Mouse (Mus musculus) neural tube, embryonic 15.5 days (tissue): ENCODE data around the gene Stard3. TPM values are rescaled to one million over a fixed set of nuclear protein-coding genes. Genes with fewer than 3 reads are reported as not detected.
A peak's percentile ranks its signal among the peaks of the same experiment; 100 is the strongest.

Source experiments
- ATAC-seq: fragments of 200-750 bp; cut with Nextera tagmentation; 2 replicates; pipeline ENCODE4 v1.8.0; 2017; ENCODE audit warnings: mild to moderate bottlenecking, moderate TSS enrichment, moderate library complexity; ENCODE audit not compliant: low FRiP score
- H3K27ac ChIP-seq: fragments of 300-500 bp; sonication (generic); replicated peaks from 2 replicates; pipeline ENCODE4 v1.5.1; 2015; ENCODE audit warnings: mild to moderate bottlenecking, inconsistent platforms
- H3K27me3 ChIP-seq: fragments of 300-500 bp; sonication (generic); replicated peaks from 2 replicates; pipeline ENCODE4 v1.6.1; 2015; ENCODE audit warnings: inconsistent platforms
- H3K36me3 ChIP-seq: fragments of 300-500 bp; sonication (generic); 2 replicates; pipeline ENCODE4 v1.6.1; 2015; ENCODE audit warnings: inconsistent platforms
- H3K4me1 ChIP-seq: fragments of 300-500 bp; sonication (generic); 2 replicates; pipeline ENCODE4 v1.6.1; 2015; ENCODE audit warnings: inconsistent platforms
- H3K4me2 ChIP-seq: fragments of 300-500 bp; sonication (generic); 2 replicates; pipeline ENCODE4 v1.6.1; 2015; ENCODE audit warnings: inconsistent platforms, mild to moderate bottlenecking, moderate library complexity
- H3K4me3 ChIP-seq: fragments of 300-500 bp; sonication (generic); replicated peaks from 2 replicates; pipeline ENCODE4 v1.5.1; 2015; ENCODE audit warnings: mild to moderate bottlenecking, inconsistent platforms
- H3K9ac ChIP-seq: fragments of 300-500 bp; sonication (generic); replicated peaks from 2 replicates; pipeline ENCODE4 v1.6.1; 2015; ENCODE audit warnings: mild to moderate bottlenecking, inconsistent platforms
- H3K9me3 ChIP-seq: fragments of 300-500 bp; sonication (generic); replicated peaks from 2 replicates; pipeline ENCODE4 v1.6.1; 2016; ENCODE audit warnings: inconsistent platforms
- WGBS: fragments of 180-500 bp; shearing (Covaris S2); methylation state at CpG from one replicate; pipeline ENCODE4 v1.1.7; 2015; ENCODE audit warnings: mixed read lengths; 5-methylcytosine and 5-hydroxymethylcytosine counted together
- polyA plus RNA-seq: library from polyadenylated mRNA; unstranded; fragments of >200 nt; fragmentation: Nextera tagmentation; extraction: Ambion mirVana; gene quantifications from 2 replicates; pipeline ENCODE4 v1.2.1, GENCODE M21; 2015

Gene Stard3
- polyA plus RNA-seq, 1 experiment from 2014 or later, result 31.6 TPM

DNA sequence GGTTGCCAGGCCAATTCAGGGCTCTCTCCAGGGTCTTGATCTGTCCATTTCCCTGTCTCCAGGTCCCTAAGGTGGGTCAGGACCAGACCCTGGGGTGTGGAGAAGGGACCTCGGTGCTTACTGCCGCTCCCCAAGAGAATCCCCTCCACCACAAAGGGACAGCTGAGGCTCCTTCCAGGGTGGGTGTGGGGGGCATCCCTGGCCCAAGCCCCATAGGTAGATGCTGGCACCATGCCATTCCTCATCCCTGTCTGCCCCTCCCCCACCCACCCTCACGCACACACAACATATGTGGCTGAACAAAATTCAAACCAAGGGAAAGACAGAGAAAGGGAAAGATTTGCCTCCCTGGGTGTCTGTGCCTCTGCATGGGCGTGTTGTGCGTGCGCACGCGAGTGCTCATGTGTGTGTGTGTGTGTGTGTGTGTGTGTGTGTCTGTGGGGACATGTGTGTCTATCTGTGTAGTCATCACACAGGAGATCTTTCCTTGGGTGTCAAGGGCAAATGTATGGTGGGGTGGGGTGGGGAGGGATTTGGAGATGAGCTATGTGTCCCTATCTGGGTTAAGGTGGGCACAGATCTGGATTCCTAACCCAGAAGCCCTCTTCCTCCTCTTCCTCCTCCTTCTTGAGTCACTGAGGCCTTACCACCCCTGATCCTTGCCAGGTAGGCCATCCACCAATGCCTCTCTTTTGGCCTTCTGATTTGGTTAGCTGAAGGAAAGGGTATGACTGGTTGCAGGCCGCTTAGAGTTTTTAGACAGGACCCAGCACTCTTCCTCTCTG lies 28.0 kb upstream of the Stard3 start:
- Histone ChIP-seq H3K36me3 (no peaks in the 10 kb centered on the region), H3K9ac (no peak overlapping the region), H3K4me3 (0 out of 2 replicates have a peak overlapping the region, but pooled peaks have one; percentile 43), H3K4me1 (peaks cover 45% of the 10 kb centered on the region), H3K27me3 (peaks cover 94% of the 10 kb centered on the region), H3K9me3 (no peaks in the 10 kb centered on the region), H3K27ac (peak overlapping the region; percentile 76), H3K4me2 (peak overlapping the region; percentile 47)
- WGBS, result 32% methylated on average over 9 of the region's 9 CpGs
- ATAC-seq, result peak; percentile 16; the same call in 1 of the 2 replicates

- Histone ChIP-seq H3K4me2 (no peak overlapping the region), H3K27me3 (peaks cover 94% of the 10 kb centered on the region), H3K9ac (no peak overlapping the region), H3K4me3 (no peak overlapping the region), H3K36me3 (no peaks in the 10 kb centered on the region), H3K27ac (no peak overlapping the region), H3K4me1 (peaks cover 48% of the 10 kb centered on the region), H3K9me3 (no peaks in the 10 kb centered on the region)
- WGBS, result 52% methylated on average over 2 of the region's 2 CpGs
- no peak for ATAC-seq
These were observed 27.4 kb upstream of the Stard3 start for GRCm38 (mm10) chr11:98330745-98331204.

DNA sequence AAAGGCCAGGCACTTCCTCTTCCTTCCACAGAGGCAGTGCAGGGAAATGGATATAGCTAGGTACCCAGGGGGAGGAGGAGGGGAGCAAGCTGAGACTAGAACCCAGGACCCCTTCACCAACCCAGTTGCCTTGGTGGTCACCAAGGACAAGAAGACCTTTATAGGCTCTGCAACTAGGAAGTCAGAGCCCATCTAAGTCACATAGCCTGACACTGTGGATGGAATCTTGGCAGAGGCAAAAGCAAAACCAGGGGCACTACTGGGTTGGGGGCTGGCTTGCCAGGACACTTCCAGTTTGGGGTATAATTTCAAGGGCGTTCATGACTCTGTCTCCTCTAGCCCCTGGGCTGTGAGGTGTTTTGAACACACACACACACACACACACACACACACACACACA lies 26.8 kb upstream of the Stard3 start:
- Histone ChIP-seq H3K4me2 (no peak overlapping the region), H3K9ac (no peak overlapping the region), H3K27me3 (peaks cover 96% of the 10 kb centered on the region), H3K4me3 (no peak overlapping the region), H3K27ac (no peak overlapping the region), H3K4me1 (peaks cover 48% of the 10 kb centered on the region), H3K9me3 (no peaks in the 10 kb centered on the region), H3K36me3 (no peaks in the 10 kb centered on the region)
- ATAC-seq, result no peak
- WGBS, result 80% methylated on average over 1 of the region's 1 CpGs

DNA sequence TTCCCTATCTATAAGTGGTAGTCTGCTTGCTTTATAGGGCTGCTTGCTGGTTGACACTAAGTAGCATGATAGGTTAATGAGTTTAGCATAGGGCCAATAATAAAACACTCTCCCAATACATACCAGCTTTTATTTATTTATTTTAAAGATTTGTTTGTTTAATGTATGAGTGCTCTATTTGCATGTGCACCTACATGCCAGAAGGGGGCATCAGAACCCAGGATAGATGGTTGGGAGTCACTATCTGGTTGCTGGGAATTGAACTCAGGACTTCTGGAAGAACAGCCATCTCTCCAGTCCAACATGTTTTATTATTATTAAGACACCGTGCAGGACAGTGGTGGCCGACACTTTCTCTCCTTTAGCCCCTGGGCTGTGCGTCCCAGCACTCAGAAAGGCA lies 26.0 kb upstream of the Stard3 start:
- Histone ChIP-seq H3K4me3 (no peak overlapping the region), H3K9ac (no peak overlapping the region), H3K4me1 (peaks cover 43% of the 10 kb centered on the region), H3K9me3 (no peaks in the 10 kb centered on the region), H3K4me2 (no peak overlapping the region), H3K27me3 (peaks cover 96% of the 10 kb centered on the region), H3K27ac (no peak overlapping the region), H3K36me3 (no peaks in the 10 kb centered on the region)
- ATAC-seq, result no peak
- WGBS, result 82% methylated on average over 3 of the region's 3 CpGs

DNA sequence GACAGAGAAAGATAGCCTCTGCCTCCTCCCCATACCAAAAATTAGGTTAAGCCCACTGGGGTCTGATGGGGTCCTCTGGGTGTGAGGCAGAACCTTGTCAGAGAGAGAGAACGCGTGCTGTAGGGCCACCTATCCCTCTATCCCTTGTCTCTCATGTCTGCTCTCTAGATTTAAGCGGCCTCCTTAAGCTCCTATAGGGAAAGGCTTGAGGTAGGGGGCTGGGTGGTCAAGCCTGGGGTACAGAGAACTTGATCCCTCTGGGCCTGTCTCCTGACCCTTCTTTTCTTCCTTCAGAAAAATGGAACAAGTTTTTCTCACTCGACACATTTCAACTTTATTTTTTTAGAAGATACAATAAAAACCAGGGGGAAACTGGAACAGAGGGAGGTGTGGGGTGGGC lies 25.3 kb upstream of the Stard3 start:
- Histone ChIP-seq H3K4me2 (no peak overlapping the region), H3K4me1 (peaks cover 36% of the 10 kb centered on the region), H3K9ac (no peak overlapping the region), H3K4me3 (no peak overlapping the region), H3K9me3 (no peaks in the 10 kb centered on the region), H3K36me3 (no peaks in the 10 kb centered on the region), H3K27ac (no peak overlapping the region; the same call in 1 of the 2 replicates), H3K27me3 (peaks cover 96% of the 10 kb centered on the region)
- ATAC-seq, result no peak
- WGBS, result 73% methylated on average over 4 of the region's 4 CpGs

DNA sequence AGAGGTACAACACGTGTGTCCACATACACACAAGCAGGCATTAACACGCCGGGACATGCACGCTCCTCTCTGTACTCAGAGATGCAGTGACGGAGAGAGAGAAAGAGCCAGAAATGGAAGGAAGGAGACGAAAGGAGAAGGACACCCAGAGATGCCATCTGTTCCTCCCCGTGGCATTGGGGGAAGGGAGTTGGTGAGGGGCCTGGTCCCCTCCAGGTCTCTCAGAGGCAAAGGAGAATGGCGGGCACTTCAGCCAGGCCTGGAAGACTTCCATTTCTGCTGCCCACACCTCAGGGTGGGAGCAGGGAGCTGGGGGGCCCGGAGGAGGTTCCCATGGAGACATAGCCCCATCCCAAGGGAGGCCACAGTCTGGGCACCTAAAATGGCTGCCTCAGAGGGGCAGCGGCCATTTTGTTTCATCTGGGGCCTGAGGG lies 24.9 kb upstream of the Stard3 start:
- Histone ChIP-seq H3K27ac (peak overlapping the region; percentile 37), H3K36me3 (no peaks in the 10 kb centered on the region), H3K4me2 (no peak overlapping the region), H3K9me3 (no peaks in the 10 kb centered on the region), H3K4me1 (peaks cover 35% of the 10 kb centered on the region), H3K9ac (no peak overlapping the region), H3K4me3 (no peak overlapping the region), H3K27me3 (peaks cover 94% of the 10 kb centered on the region)
- ATAC-seq, result no peak
- 68% methylated on average over 10 of the region's 10 CpGs for WGBS

GRCm38 (mm10) chr11:98333981-98334741 lies 24.0 kb upstream of the Stard3 start:
- H3K36me3 ChIP-seq, result no peaks in the 10 kb centered on the region

DNA sequence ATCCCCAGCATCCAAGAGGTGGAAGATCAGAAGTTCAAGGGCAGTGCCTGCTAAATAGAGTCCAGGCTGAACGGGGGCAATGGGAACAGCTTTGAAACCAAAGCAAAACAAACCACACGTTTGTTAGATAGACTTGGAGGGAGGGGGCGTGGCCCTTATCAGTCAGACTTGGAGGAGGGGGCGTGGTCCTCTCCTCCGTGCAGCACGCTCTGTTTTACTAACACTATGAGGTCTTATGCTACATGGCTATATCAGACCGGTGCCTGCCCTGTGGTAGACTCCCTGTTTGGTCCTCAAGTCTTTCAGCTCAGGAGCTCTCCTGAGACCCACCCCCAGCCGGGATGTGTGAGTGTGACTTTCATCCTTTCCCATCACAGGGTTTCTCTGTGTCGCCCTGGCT lies 22.9 kb upstream of the Stard3 start:
- no peak overlapping the region for H3K27ac ChIP-seq
- WGBS, result 6% methylated on average over 9 of the region's 9 CpGs
- H3K4me1 ChIP-seq, result peaks cover 44% of the 10 kb centered on the region
- no peak overlapping the region; the same call in 1 of the 2 replicates for H3K4me2 ChIP-seq
- H3K4me3 ChIP-seq, result no peak overlapping the region
- no peaks in the 10 kb centered on the region for H3K36me3 ChIP-seq
- no peaks in the 10 kb centered on the region for H3K9me3 ChIP-seq
- H3K9ac ChIP-seq, result no peak overlapping the region
- H3K27me3 ChIP-seq, result peaks cover 86% of the 10 kb centered on the region
- no peak for ATAC-seq

More at GRCm38 (mm10) chr11:98333981-98334741, 24.0 kb upstream of the Stard3 start:
- no peak; the same call in 1 of the 2 replicates for ATAC-seq
- H3K4me3 ChIP-seq, result peak overlapping the region; percentile 35
- H3K27ac ChIP-seq, result peak overlapping the region; percentile 54
- peaks cover 90% of the 10 kb centered on the region for H3K27me3 ChIP-seq
- under 1% methylated on average over 36 of the region's 41 CpGs for WGBS
- H3K9me3 ChIP-seq, result no peaks in the 10 kb centered on the region
- peak overlapping the region; percentile 30; the same call in 1 of the 2 replicates for H3K9ac ChIP-seq
- H3K4me1 ChIP-seq, result peaks cover 36% of the 10 kb centered on the region
- H3K4me2 ChIP-seq, result peak overlapping the region; percentile 65

DNA sequence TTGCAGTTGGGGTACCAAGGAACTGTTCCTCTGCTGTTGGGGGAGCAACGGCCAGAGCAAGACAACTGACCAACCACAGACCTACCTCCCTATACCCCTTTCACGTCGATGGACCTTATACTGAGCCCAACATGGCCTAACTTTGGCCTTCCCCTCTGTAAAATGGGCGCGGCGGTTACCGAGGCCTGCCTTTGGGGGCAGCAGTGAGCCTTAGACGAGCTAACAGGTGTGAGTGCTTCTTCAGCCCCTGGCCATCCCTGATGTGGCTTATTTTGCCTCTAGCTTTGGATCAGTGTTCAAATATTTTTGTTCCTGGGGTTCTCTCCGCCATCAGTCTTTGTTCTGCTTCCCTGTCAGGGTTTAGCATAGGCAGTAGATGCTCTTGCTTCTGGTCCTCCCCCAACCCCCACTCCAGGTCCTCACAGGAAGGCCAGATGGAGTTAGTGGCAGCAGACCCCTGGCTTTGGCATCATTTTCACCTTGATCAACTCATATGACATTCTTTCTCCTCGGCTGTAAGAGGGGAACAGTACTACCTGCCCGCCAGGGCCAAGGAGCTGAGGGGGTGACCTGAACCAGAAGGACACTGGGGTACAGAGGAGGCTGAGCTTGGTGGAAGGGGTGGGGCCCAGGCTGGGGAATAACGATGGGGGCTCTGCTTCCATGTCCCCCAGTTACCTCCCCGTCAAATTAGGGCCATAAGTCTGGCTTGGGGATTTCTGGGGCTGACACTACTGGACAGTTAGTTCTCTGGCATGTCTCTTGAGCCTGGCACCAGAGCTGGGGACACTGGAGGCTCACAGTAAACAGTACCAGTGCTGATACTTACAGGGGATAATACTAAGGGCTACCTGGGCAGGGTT lies 21.7 kb upstream of the Stard3 start:
- H3K4me1 ChIP-seq, result peaks cover 48% of the 10 kb centered on the region
- H3K27me3 ChIP-seq, result peaks cover 82% of the 10 kb centered on the region

GRCm38 (mm10) chr11:98338507-98338961 lies 19.6 kb upstream of the Stard3 start:
- 2% methylated on average over 49 of the region's 57 CpGs for WGBS
- peak; percentile 49 for ATAC-seq
- H3K36me3 ChIP-seq, result no peaks in the 10 kb centered on the region
- peak overlapping the region; percentile 97 for H3K4me2 ChIP-seq
- peak overlapping the region; percentile 70 for H3K9ac ChIP-seq
- no peaks in the 10 kb centered on the region for H3K9me3 ChIP-seq
- H3K27me3 ChIP-seq, result peaks cover 73% of the 10 kb centered on the region
- H3K4me3 ChIP-seq, result peak overlapping the region; percentile 51
- H3K4me1 ChIP-seq, result peaks cover 57% of the 10 kb centered on the region
- peak overlapping the region; percentile 91 for H3K27ac ChIP-seq

More for the DNA sequence above, 21.7 kb upstream of the Stard3 start:
- no peak for ATAC-seq
- H3K9me3 ChIP-seq, result no peaks in the 10 kb centered on the region
- H3K4me2 ChIP-seq, result no peak overlapping the region
- H3K9ac ChIP-seq, result no peak overlapping the region
- 19% methylated on average over 13 of the region's 13 CpGs for WGBS
- no peak overlapping the region for H3K4me3 ChIP-seq
- H3K36me3 ChIP-seq, result no peaks in the 10 kb centered on the region
- H3K27ac ChIP-seq, result no peak overlapping the region

DNA sequence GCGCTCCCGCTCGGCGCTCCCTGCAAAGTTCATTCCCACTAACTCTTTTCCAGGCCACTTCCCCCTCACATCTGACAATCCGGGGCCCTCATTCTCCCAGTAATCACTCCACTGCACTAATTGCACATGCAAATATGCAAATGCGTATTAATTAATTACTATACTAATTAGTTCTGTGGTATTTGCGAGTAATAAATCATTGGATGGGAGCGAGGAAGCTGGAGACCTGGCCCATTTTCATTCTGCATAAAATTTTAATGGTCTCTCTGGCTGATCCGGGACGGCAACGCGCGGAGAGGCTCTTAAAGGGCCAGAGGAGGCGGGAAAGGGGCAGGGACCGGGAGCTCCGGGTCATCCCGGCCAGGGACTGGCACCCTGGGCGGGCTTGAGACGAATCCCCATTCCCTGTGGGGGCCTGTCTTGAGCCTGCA lies 19.1 kb upstream of the Stard3 start:
- Histone ChIP-seq H3K9me3 (no peaks in the 10 kb centered on the region), H3K27ac (peak overlapping the region; percentile 91), H3K27me3 (peaks cover 72% of the 10 kb centered on the region), H3K9ac (peak overlapping the region; percentile 70), H3K36me3 (no peaks in the 10 kb centered on the region), H3K4me2 (peak overlapping the region; percentile 97), H3K4me3 (peak overlapping the region; percentile 51), H3K4me1 (peaks cover 51% of the 10 kb centered on the region)
- under 1% methylated on average over 19 of the region's 19 CpGs for WGBS
- peak; percentile 45 for ATAC-seq
